Mouse (Mus musculus) forebrain, embryonic 11.5 days (tissue): Measurements from ENCODE around the gene Fancd2os. TPM values are rescaled to one million over a fixed set of nuclear protein-coding genes. Genes with fewer than 3 reads are reported as not detected.

Experiments
- ATAC-seq: fragments of 200-750 bp; cut with Nextera tagmentation; replicated peaks from 2 replicates; pipeline ENCODE4 v1.8.0; 2017; ENCODE audit warnings: moderate TSS enrichment; ENCODE audit not compliant: low FRiP score
- DNase-seq: peaks from one replicate; pipeline ENCODE4 v3.0.0-alpha.2; 2017; ENCODE audit warnings: low spot score
- H3K27ac ChIP-seq: fragments of 300-500 bp; sonication (generic); 2 replicates; pipeline ENCODE4 v1.5.1; 2014; ENCODE audit warnings: low read depth, low read length
- H3K27me3 ChIP-seq: fragments of 300-500 bp; sonication (generic); 2 replicates; pipeline ENCODE4 v1.6.1; 2014; ENCODE audit warnings: mild to moderate bottlenecking, low read length, mixed read lengths; ENCODE audit not compliant: control insufficient read depth, insufficient read depth
- H3K36me3 ChIP-seq: fragments of 300-500 bp; sonication (generic); 2 replicates; pipeline ENCODE4 v1.6.1; 2014; ENCODE audit warnings: mild to moderate bottlenecking, low read length, moderate library complexity, mixed read lengths; ENCODE audit not compliant: control insufficient read depth, insufficient read depth
- H3K4me1 ChIP-seq: fragments of 300-500 bp; sonication (generic); replicated peaks from 2 replicates; pipeline ENCODE4 v1.6.1; 2014; ENCODE audit warnings: low read length, mixed read lengths; ENCODE audit not compliant: control insufficient read depth, insufficient read depth
- H3K4me2 ChIP-seq: fragments of 300-500 bp; sonication (generic); 2 replicates; pipeline ENCODE4 v1.6.1; 2014; ENCODE audit warnings: low read depth, mild to moderate bottlenecking, low read length, moderate library complexity, mixed read lengths; ENCODE audit not compliant: severe bottlenecking
- H3K4me3 ChIP-seq: fragments of 300-500 bp; sonication (generic); 2 replicates; pipeline ENCODE4 v1.5.1; 2014; ENCODE audit warnings: low read depth, low read length
- H3K9ac ChIP-seq: fragments of 300-500 bp; sonication (generic); 2 replicates; pipeline ENCODE4 v1.6.1; 2014; ENCODE audit warnings: low read length
- H3K9me3 ChIP-seq: fragments of 300-500 bp; sonication (generic); 2 replicates; pipeline ENCODE4 v1.6.1; 2016; ENCODE audit warnings: low read length, mixed read lengths; ENCODE audit not compliant: control insufficient read depth
- WGBS: fragments of 180-500 bp; shearing (Covaris S2); extraction: QIAGEN DNeasy Blood & Tissue Kit; methylation state at CpG from one replicate; pipeline ENCODE4 v1.1.7; 2014; 5-methylcytosine and 5-hydroxymethylcytosine counted together
- polyA plus RNA-seq: library from polyadenylated mRNA; unstranded; fragments of >200 nt; fragmentation: Nextera tagmentation; extraction: Ambion mirVana; gene quantifications from 2 replicates; pipeline ENCODE4 v1.2.1, GENCODE M21; 2014

Gene Fancd2os
- polyA plus RNA-seq, 1 experiment from 2014 or later: not detected

GRCm38 (mm10) chr6:113638302-113639040 lies 38.0 kb upstream of the Fancd2os start, which contains the start of gene Irak2:
Gene Irak2 (plus strand): TSS chr6:113638467.
- Histone ChIP-seq H3K4me3 (peak within 1 kb of the TSS; percentile 40), H3K4me2 (peak within 1 kb of the TSS; percentile 77), H3K27ac (no peak within 1 kb of the TSS), H3K27me3 (no peaks in the 10 kb centered on the region), H3K9ac (peak within 1 kb of the TSS; percentile 44), H3K9me3 (no peaks in the 10 kb centered on the region), H3K4me1 (no peaks in the 10 kb centered on the region), H3K36me3 (no peaks in the 10 kb centered on the region)
- peak; percentile 94 for ATAC-seq
- WGBS: 9% methylated on average over 37 of the region's 37 CpGs
- peak; percentile 96 for DNase-seq

DNA sequence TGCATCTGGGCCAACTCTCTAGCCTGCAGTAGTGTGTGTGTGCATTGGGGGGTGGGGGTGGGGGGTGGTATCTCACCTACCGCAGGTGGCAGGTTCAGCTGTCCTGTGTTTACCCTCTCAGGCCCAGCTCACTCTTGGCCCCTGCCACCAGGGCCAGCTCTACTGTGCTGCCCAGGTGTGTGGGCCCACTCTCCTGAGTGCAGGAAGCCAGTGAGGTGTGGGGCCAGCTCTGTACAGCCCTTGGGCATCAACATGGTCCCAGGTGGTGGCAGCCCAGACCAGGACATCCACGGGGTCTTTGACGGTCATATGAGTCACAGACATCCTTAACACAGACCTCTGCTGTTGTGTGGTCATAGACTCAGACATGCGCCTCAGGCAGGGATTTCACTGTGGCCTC lies 32.3 kb upstream of the Fancd2os start:
- DNase-seq (no peak), ATAC-seq (no peak)
- H3K27me3 ChIP-seq: no peaks in the 10 kb centered on the region
- no peaks in the 10 kb centered on the region; the same call in 1 of the 2 replicates for H3K36me3 ChIP-seq
- H3K9ac ChIP-seq: no peak overlapping the region
- H3K4me3 ChIP-seq: no peak overlapping the region
- H3K9me3 ChIP-seq: no peaks in the 10 kb centered on the region
- no peaks in the 10 kb centered on the region for H3K4me1 ChIP-seq
- no peak overlapping the region for H3K27ac ChIP-seq
- H3K4me2 ChIP-seq: no peak overlapping the region
- WGBS: 95% methylated on average over 4 of the region's 4 CpGs

- Histone ChIP-seq H3K9me3 (no peaks in the 10 kb centered on the region), H3K4me2 (no peak overlapping the region)
- WGBS: 81% methylated on average over 5 of the region's 5 CpGs
Measured at GRCm38 (mm10) chr6:113630322-113630721, 29.8 kb upstream of the Fancd2os start.

DNA sequence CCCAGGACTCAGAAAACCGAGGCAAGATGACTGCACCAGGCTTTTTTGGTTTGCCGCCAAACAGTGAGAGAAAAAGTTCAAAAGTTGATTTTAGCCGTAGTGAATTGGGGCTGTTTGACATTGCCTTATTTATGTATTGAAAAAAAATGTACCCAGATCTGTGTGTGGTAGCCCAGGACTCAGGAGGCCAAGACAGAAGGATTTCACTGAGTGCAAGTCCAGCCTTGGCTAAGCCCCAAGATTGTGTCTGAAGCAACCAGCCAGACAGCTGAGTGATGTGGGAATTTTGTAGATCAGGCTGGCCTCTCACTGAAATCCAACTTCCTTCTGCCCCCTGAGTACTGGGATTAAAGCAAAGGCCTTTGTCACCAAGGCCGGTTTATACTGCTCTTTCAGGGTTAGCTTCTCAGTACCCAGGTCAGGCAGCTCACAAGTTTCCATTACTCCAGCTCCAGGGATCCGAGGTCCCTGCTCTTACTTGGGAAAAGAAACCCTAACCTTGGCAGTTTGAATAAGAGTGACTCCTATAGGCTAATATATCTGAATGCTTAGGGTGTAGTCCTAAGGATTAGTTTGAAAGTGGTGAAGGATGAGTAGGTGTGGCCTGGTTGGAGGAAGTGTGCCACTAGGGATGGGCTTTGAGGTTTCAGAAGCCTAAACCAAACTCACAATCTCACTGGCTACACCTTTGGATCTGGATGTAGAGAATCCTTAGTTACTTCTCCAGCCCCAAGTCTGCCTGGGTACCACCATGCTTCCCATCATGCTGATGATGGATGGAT lies 24.7 kb upstream of the Fancd2os start:
- Histone ChIP-seq H3K9ac (peak overlapping the region; percentile 89), H3K4me1 (peaks cover 9% of the 10 kb centered on the region), H3K27me3 (no peaks in the 10 kb centered on the region), H3K4me3 (peak overlapping the region; percentile 73), H3K9me3 (no peaks in the 10 kb centered on the region), H3K27ac (no peak overlapping the region), H3K36me3 (peaks cover 3% of the 10 kb centered on the region; the same call in 1 of the 2 replicates), H3K4me2 (peak overlapping the region; percentile 76)
- 59% methylated on average over 5 of the region's 5 CpGs for WGBS
- ATAC-seq: no peak
- DNase-seq: no peak

More at GRCm38 (mm10) chr6:113630322-113630721, 29.8 kb upstream of the Fancd2os start:
- ATAC-seq: no peak
- H3K36me3 ChIP-seq: peaks cover 3% of the 10 kb centered on the region; the same call in 1 of the 2 replicates
- peaks cover 4% of the 10 kb centered on the region for H3K4me1 ChIP-seq
- H3K9ac ChIP-seq: no peak overlapping the region
- H3K4me3 ChIP-seq: no peak overlapping the region
- DNase-seq: no peak
- H3K27me3 ChIP-seq: no peaks in the 10 kb centered on the region
- no peak overlapping the region for H3K27ac ChIP-seq

DNA sequence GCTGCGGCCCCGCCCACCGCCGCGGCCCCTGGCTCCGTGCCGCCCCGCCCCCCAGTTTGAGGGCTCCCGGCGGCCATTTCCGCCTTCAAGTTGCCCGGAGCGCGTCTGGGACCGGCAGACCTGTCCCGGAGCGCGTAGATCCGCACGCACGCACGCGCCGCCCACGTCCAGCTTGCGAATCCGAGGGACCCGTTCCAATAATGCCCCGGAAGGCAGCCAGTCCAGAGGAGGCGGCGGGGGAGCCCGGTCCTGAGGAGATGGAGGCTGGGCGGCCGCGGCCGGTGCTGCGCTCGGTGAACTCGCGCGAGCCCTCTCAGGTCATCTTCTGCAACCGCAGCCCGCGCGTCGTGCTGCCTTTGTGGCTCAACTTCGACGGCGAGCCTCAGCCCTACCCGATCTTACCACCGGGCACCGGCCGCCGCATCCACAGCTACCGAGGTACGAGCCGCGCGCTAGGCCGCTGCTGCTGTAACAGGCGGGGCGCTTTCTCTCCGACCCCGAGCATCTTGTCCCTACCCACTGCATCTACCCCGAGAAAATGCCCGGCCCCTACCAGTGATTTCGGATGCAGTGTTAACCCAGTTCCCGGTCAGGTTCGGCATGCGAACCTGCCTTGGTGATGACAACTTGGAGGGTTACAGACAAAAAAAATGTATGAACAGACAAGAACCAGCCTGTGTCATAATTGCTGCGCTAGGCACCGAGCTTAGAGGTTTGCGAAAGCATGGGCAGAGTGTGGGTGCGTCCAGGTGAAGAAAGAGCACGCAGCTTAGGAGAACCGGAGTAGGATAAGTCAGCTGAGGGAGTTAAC lies 23.6 kb upstream of the Fancd2os start, which contains the start of gene Vhl:
Vhl (plus strand) TSS at position 19 of the 811 bp plus-strand sequence.
- H3K9ac ChIP-seq: peak within 1 kb of the TSS; percentile 89

GRCm38 (mm10) chr6:113623386-113623785 lies 22.9 kb upstream of the Fancd2os start:
- DNase-seq (no peak), ATAC-seq (peak; percentile 10; the same call in 1 of the 2 replicates)
- no peak overlapping the region for H3K9ac ChIP-seq
- H3K36me3 ChIP-seq: peaks cover 3% of the 10 kb centered on the region; the same call in 1 of the 2 replicates
- H3K9me3 ChIP-seq: no peaks in the 10 kb centered on the region
- peaks cover 9% of the 10 kb centered on the region for H3K4me1 ChIP-seq
- H3K4me2 ChIP-seq: no peak overlapping the region; the same call in 1 of the 2 replicates
- H3K27me3 ChIP-seq: no peaks in the 10 kb centered on the region
- no peak overlapping the region for H3K27ac ChIP-seq
- H3K4me3 ChIP-seq: peak overlapping the region; percentile 73
- 69% methylated on average over 5 of the region's 5 CpGs for WGBS

More for the DNA sequence above, 23.6 kb upstream of the Fancd2os start, which contains the start of gene Vhl:
- peak within 1 kb of the TSS; percentile 76 for H3K4me2 ChIP-seq
- DNase-seq (peak; percentile 94), ATAC-seq (peak; percentile 91)
- no peaks in the 10 kb centered on the region for H3K27me3 ChIP-seq
- WGBS: under 1% methylated on average over 71 of the region's 76 CpGs
- H3K36me3 ChIP-seq: peaks cover 3% of the 10 kb centered on the region; the same call in 1 of the 2 replicates
- no peaks in the 10 kb centered on the region for H3K9me3 ChIP-seq
- peak within 1 kb of the TSS; percentile 73 for H3K4me3 ChIP-seq
- H3K4me1 ChIP-seq: peaks cover 9% of the 10 kb centered on the region
- peak within 1 kb of the TSS; percentile 75 for H3K27ac ChIP-seq

GRCm38 (mm10) chr6:113615489-113615888 lies 15.0 kb upstream of the Fancd2os start:
- H3K4me2 ChIP-seq: no peak overlapping the region
- no peak overlapping the region for H3K27ac ChIP-seq
- no peak for DNase-seq
- no peak for ATAC-seq
- H3K9ac ChIP-seq: no peak overlapping the region
- 95% methylated on average over 4 of the region's 4 CpGs for WGBS
- no peaks in the 10 kb centered on the region for H3K27me3 ChIP-seq
- H3K36me3 ChIP-seq: peaks cover 7% of the 10 kb centered on the region; the same call in 1 of the 2 replicates
- no peaks in the 10 kb centered on the region; the same call in 1 of the 2 replicates for H3K9me3 ChIP-seq
- H3K4me1 ChIP-seq: no peaks in the 10 kb centered on the region
- no peak overlapping the region for H3K4me3 ChIP-seq

DNA sequence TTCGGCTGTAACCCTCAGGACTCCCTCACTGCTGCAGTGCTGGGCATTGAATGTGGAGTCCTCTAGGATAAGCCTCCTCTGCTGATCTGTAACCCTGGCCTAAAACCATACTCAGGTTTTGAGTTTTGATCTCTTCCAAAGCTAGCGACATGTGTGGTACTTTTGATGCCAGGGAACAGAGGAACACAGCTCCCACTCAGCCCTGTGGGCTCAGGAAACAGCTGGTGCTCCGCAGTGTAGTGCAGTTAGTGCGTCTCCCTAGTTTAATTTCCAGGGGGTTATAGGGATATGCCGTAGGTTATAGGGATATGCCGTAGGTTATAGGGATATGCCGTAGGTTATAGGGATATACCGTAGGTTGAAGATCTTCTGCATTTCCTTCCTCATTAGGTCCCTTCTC lies 14.5 kb upstream of the Fancd2os start:
- no peaks in the 10 kb centered on the region for H3K4me1 ChIP-seq
- H3K27me3 ChIP-seq: no peaks in the 10 kb centered on the region
- H3K4me3 ChIP-seq: no peak overlapping the region
- no peak for ATAC-seq
- no peak for DNase-seq
- no peak overlapping the region for H3K27ac ChIP-seq
- no peak overlapping the region for H3K4me2 ChIP-seq
- no peaks in the 10 kb centered on the region; the same call in 1 of the 2 replicates for H3K9me3 ChIP-seq
- H3K9ac ChIP-seq: no peak overlapping the region
- 97% methylated on average over 8 of the region's 8 CpGs for WGBS
- H3K36me3 ChIP-seq: peaks cover 7% of the 10 kb centered on the region; the same call in 1 of the 2 replicates
